Mouse (Mus musculus) urinary bladder, postnatal 4 days (tissue): Measurements from ENCODE around the gene Rhbdf2.
"Not testable (repeated sequence)": the region's sequence is repeated elsewhere in the genome, so short reads cannot be mapped to it uniquely, and the experiment has no call there.

Source experiments
- DNase-seq, 2 experiments: peaks; one replicate each; pipeline ENCODE4 v3.0.0; 2021 to 2022; ENCODE audit warnings: low spot score in 2 of 2

The Rhbdf2 gene

GRCm38 (mm10) chr11:116619561-116619960 is 7.3 kb downstream of the Rhbdf2 start:
- no peak for DNase-seq

- DNase-seq: no peak
Observed at GRCm38 (mm10) chr11:116619156-116619555, 7.7 kb downstream of the Rhbdf2 start.

- no peak for DNase-seq
Observed at GRCm38 (mm10) chr11:116618666-116619065, 8.2 kb downstream of the Rhbdf2 start.

- DNase-seq: no peak
Observed at GRCm38 (mm10) chr11:116617641-116618040, 9.2 kb downstream of the Rhbdf2 start.

- DNase-seq: no peak
Observed at GRCm38 (mm10) chr11:116616438-116617118, 10.2 kb downstream of the Rhbdf2 start.

- DNase-seq: no peak
Observed at GRCm38 (mm10) chr11:116615735-116616437, 10.9 kb downstream of the Rhbdf2 start.

- DNase-seq: no peak
Observed at GRCm38 (mm10) chr11:116613234-116613633, 13.6 kb downstream of the Rhbdf2 start.

- no peak for DNase-seq
Observed at GRCm38 (mm10) chr11:116612554-116612953, 14.3 kb downstream of the Rhbdf2 start.

GRCm38 (mm10) chr11:116611883-116612282 is 14.9 kb downstream of the Rhbdf2 start:
- DNase-seq: no peak

- not testable (repeated sequence) for DNase-seq
Observed at GRCm38 (mm10) chr11:116611168-116611567, 15.7 kb downstream of the Rhbdf2 start.

- DNase-seq: no peak
Observed at GRCm38 (mm10) chr11:116609965-116610630, 16.7 kb downstream of the Rhbdf2 start.

GRCm38 (mm10) chr11:116607717-116608116 is 19.1 kb downstream of the Rhbdf2 start:
- DNase-seq: no peak

GRCm38 (mm10) chr11:116604097-116604496 is 22.7 kb downstream of the Rhbdf2 start:
- no peak for DNase-seq

GRCm38 (mm10) chr11:116603339-116603738 is 23.5 kb downstream of the Rhbdf2 start:
- no peak for DNase-seq

GRCm38 (mm10) chr11:116602043-116602442 is 24.8 kb downstream of the Rhbdf2 start:
- no peak for DNase-seq

GRCm38 (mm10) chr11:116601166-116601565 is 25.7 kb downstream of the Rhbdf2 start:
- no peak for DNase-seq

GRCm38 (mm10) chr11:116599230-116599629 is 27.6 kb downstream of the Rhbdf2 start:
- no peak for DNase-seq

GRCm38 (mm10) chr11:116598193-116598592 is 28.6 kb downstream of the Rhbdf2 start:
- DNase-seq: no peak

- no peak for DNase-seq
Observed at GRCm38 (mm10) chr11:116596766-116597165, 30.1 kb downstream of the Rhbdf2 start.

GRCm38 (mm10) chr11:116593345-116593744 is 33.5 kb downstream of the Rhbdf2 start:
- DNase-seq: no peak

GRCm38 (mm10) chr11:116592428-116592827 is 34.4 kb downstream of the Rhbdf2 start:
- peak; percentile 88 to 95 for DNase-seq

- no peak for DNase-seq
Observed at GRCm38 (mm10) chr11:116591621-116592020, 35.2 kb downstream of the Rhbdf2 start.

GRCm38 (mm10) chr11:116589574-116589973 is 37.2 kb downstream of the Rhbdf2 start:
- DNase-seq: no peak
